Mouse (Mus musculus): Measurements from ENCODE around the gene Spc25. TPM values are rescaled to one million over a fixed set of nuclear protein-coding genes. Genes with fewer than 3 reads are reported as not detected.

The Spc25 gene
- total and polyA plus RNA-seq, 3 experiments = 25.8 to 31.3 TPM; not detected in 1

DNA sequence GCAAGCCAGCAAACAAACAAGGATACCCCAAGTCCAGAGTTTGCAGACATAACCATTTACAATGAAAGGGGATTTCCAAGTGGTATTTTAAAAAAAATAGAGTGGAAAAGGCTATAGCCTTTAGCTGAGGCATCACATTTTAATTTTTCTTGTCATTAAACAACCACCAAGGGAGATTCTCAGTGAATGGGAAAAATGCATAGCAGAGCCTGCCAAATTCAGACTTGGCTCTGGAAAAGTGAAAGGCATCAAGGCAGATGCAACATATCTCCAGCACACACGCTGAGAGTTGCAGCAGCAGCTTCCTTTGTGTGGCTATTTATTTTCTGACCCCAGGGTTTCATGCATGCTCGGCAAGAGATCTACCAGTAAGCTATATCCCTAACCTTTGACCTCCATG, 38.9 kb upstream of the Spc25 start:
- H3K4me1 ChIP-seq (ENCODE audit: control insufficient read depth in 1 of 2, insufficient read depth in 2 of 2, low read length in 2 of 2) = no peaks in the 10 kb centered on the region
- TF ChIP-seq TCF12 (IDR thresholded peaks at IDR 0.05; ENCODE audit: low read depth, low read length) (no peak), RCOR1 (IDR thresholded peaks at IDR 0.05; ENCODE audit: low read depth, low read length) (no peak), UBTF (IDR thresholded peaks at IDR 0.05; ENCODE audit: borderline replicate concordance, insufficient read depth, low read depth, low read length) (no peak), MYC (IDR thresholded peaks at IDR 0.05; ENCODE audit: low read depth, low read length) (no peak), CTCF (IDR thresholded peaks at IDR 0.05 in 2 of 3, conservative IDR thresholded peaks at IDR 0.05 in 1 of 3; ENCODE audit: control insufficient read depth in 1 of 3, insufficient read depth in 1 of 3, low read depth in 2 of 3, low read length in 3 of 3, poor library complexity in 1 of 3, severe bottlenecking in 1 of 3) (no peak), JUND (IDR thresholded peaks at IDR 0.05; ENCODE audit: low read depth, low read length) (no peak)

DNA sequence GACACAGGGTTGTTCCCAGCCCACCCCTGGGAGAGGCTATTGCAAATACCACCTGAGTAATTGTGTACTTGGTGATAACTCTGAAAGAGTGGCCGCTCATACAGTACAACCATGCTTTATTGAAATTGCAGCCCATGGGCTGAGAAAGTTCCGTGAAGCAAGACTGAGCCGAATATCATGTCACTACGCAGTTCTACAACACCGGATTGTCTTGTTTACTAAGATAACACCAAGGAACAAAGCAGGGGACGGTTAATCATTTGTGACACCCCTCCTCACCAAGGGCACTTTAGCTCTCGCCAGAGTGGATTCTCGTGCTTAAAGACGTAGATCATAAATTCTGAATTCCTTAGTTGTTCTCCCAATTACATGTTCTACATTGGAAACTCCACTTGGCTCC, 33.3 kb upstream of the Spc25 start:
- no peak for DNase-seq (ENCODE audit: low read depth, low spot score)
- no peak overlapping the region for H3K4me3 ChIP-seq (ENCODE audit: control insufficient read depth in 1 of 2, insufficient read depth in 1 of 2, low read depth in 2 of 2, low read length in 2 of 2)
- H3K9me3 ChIP-seq (replicated peaks; ENCODE audit: insufficient read depth, low read length) = no peaks in the 10 kb centered on the region
- H3K79me2 ChIP-seq (ENCODE audit: control insufficient read depth, insufficient read depth, low read length, poor library complexity) = no peaks in the 10 kb centered on the region
- H3K9ac ChIP-seq (ENCODE audit: control insufficient read depth, low read depth, low read length, poor library complexity, severe bottlenecking) = no peak overlapping the region
- no peaks in the 10 kb centered on the region for H3K36me3 ChIP-seq (ENCODE audit: control insufficient read depth in 1 of 2, insufficient read depth in 2 of 2, low read length in 2 of 2)
- no peaks in the 10 kb centered on the region for H3K4me1 ChIP-seq (ENCODE audit: control insufficient read depth in 1 of 2, insufficient read depth in 2 of 2, low read length in 2 of 2)
- 0 out of 4 replicates have a peak, but pooled peaks cover 0 to 2% of the 10 kb centered on the region in 2 experiments for H3K27me3 ChIP-seq (ENCODE audit: control insufficient read depth in 1 of 2, insufficient read depth in 2 of 2, low read length in 2 of 2)
- H3K27ac ChIP-seq (ENCODE audit: control insufficient read depth, low read depth, low read length) = no peak overlapping the region
- TF ChIP-seq USF2 (IDR thresholded peaks at IDR 0.05; ENCODE audit: borderline replicate concordance in 1 of 2, insufficient read depth in 1 of 2, low read depth in 1 of 2, low read length in 2 of 2) = no peak
- TF ChIP-seq MYC (IDR thresholded peaks at IDR 0.05; ENCODE audit: low read depth, low read length) = no peak
- no peak for TF ChIP-seq GABPA (IDR thresholded peaks at IDR 0.05; ENCODE audit: low read depth, low read length)
- TF ChIP-seq MYB (IDR thresholded peaks at IDR 0.05; ENCODE audit: low read depth, low read length) = no peak
- TF ChIP-seq ETS1 (IDR thresholded peaks at IDR 0.05; ENCODE audit: low read depth, low read length) = no peak
- TF ChIP-seq BHLHE40 (IDR thresholded peaks at IDR 0.05; ENCODE audit: borderline replicate concordance, low read depth, low read length) = no peak
- no peak for TF ChIP-seq SIN3A (IDR thresholded peaks at IDR 0.05; ENCODE audit: low read length)
- no peak for TF ChIP-seq CHD2 (IDR thresholded peaks at IDR 0.05; ENCODE audit: low read length)
- no peak for TF ChIP-seq NRF1 (IDR thresholded peaks at IDR 0.05; ENCODE audit: insufficient read depth, low read depth, low read length, poor library complexity, severe bottlenecking)
- no peak for TF ChIP-seq RCOR1 (IDR thresholded peaks at IDR 0.05; ENCODE audit: low read depth, low read length)
- no peak for TF ChIP-seq CTCF (IDR thresholded peaks at IDR 0.05 in 2 of 3, conservative IDR thresholded peaks at IDR 0.05 in 1 of 3; ENCODE audit: control insufficient read depth in 1 of 3, insufficient read depth in 1 of 3, low read depth in 2 of 3, low read length in 3 of 3, poor library complexity in 1 of 3, severe bottlenecking in 1 of 3)
- no peak for TF ChIP-seq E2F4 (IDR thresholded peaks at IDR 0.05; ENCODE audit: borderline replicate concordance, low read depth, low read length)
- no peak for TF ChIP-seq EP300 (IDR thresholded peaks at IDR 0.05; ENCODE audit: low read depth in 1 of 2, low read length in 2 of 2)
- TF ChIP-seq ZKSCAN1 (IDR thresholded peaks at IDR 0.05; ENCODE audit: low read depth, low read length) = no peak
- TF ChIP-seq NELFE (IDR thresholded peaks at IDR 0.05; ENCODE audit: low read depth, low read length) = no peak
- TF ChIP-seq HCFC1 (IDR thresholded peaks at IDR 0.05; ENCODE audit: low read depth, low read length) = no peak
- no peak for TF ChIP-seq JUND (IDR thresholded peaks at IDR 0.05; ENCODE audit: low read depth, low read length)
- no peak for TF ChIP-seq ZNF384 (IDR thresholded peaks at IDR 0.05; ENCODE audit: low read depth, low read length)

More for the DNA sequence above, 38.9 kb upstream of the Spc25 start:
- Histone ChIP-seq H3K27me3 (ENCODE audit: control insufficient read depth in 1 of 2, insufficient read depth in 2 of 2, low read length in 2 of 2) (no peaks in the 10 kb centered on the region), H3K79me2 (ENCODE audit: control insufficient read depth, insufficient read depth, low read length, poor library complexity) (no peaks in the 10 kb centered on the region), H3K27ac (ENCODE audit: control insufficient read depth, low read depth, low read length) (no peak overlapping the region), H3K4me3 (ENCODE audit: control insufficient read depth in 1 of 2, insufficient read depth in 1 of 2, low read depth in 2 of 2, low read length in 2 of 2) (no peak overlapping the region), H3K9ac (ENCODE audit: control insufficient read depth, low read depth, low read length, poor library complexity, severe bottlenecking) (no peak overlapping the region), H3K9me3 (replicated peaks; ENCODE audit: insufficient read depth, low read length) (no peaks in the 10 kb centered on the region), H3K36me3 (ENCODE audit: control insufficient read depth in 1 of 2, insufficient read depth in 2 of 2, low read length in 2 of 2) (no peaks in the 10 kb centered on the region)
- DNase-seq (ENCODE audit: low read depth, low spot score) = no peak

All from MEL (cell line).